Mouse (Mus musculus) cerebellum, postnatal 36 days (tissue): ENCODE measurements around the gene Fasn.
"Not testable (repeated sequence)": the region's sequence is repeated elsewhere in the genome, so short reads cannot be mapped to it uniquely, and the experiment has no call there.

Experiments used
- DNase-seq, 2 experiments: peaks; one replicate each; pipeline ENCODE4 v3.0.0; 2021 to 2022; ENCODE audit warnings: mixed read lengths in 2 of 2

The Fasn gene

GRCm38 (mm10) chr11:120795756-120796613, 28.4 kb downstream of the Fasn start, which contains the start of gene Dus1l:
Dus1l (minus strand) TSS chr11:120796403.
- DNase-seq = peak; percentile 98 to 100

GRCm38 (mm10) chr11:120792652-120793051, 31.7 kb downstream of the Fasn start:
- no peak for DNase-seq

- DNase-seq = no peak
Measured at GRCm38 (mm10) chr11:120789810-120790209, 34.5 kb downstream of the Fasn start.

GRCm38 (mm10) chr11:120789355-120789754, 35.0 kb downstream of the Fasn start:
- no peak for DNase-seq

- not testable (repeated sequence) for DNase-seq
Measured at GRCm38 (mm10) chr11:120788460-120788859, 35.9 kb downstream of the Fasn start.

GRCm38 (mm10) chr11:120785145-120785544, 39.2 kb downstream of the Fasn start:
- no peak for DNase-seq

- DNase-seq = peak; percentile 80 to 84
Measured at GRCm38 (mm10) chr11:120784064-120784791, 40.1 kb downstream of the Fasn start, which contains the start of the genes Rfng and Gps1. Rfng (minus strand) TSS chr11:120784207. Gps1 (plus strand) TSS chr11:120784272.

- DNase-seq = peak; percentile 44
Measured at GRCm38 (mm10) chr11:120783426-120784063, 40.8 kb downstream of the Fasn start.

- not testable (repeated sequence) for DNase-seq
Measured at GRCm38 (mm10) chr11:120781361-120781760, 43.0 kb downstream of the Fasn start.

- DNase-seq = no peak
Measured at GRCm38 (mm10) chr11:120779876-120780275, 44.5 kb downstream of the Fasn start.

- no peak for DNase-seq
Measured at GRCm38 (mm10) chr11:120777123-120777522, 47.2 kb downstream of the Fasn start.

- DNase-seq = peak; percentile 97 to 98
Measured at GRCm38 (mm10) chr11:120775774-120776469, 48.4 kb downstream of the Fasn start.

GRCm38 (mm10) chr11:120773463-120774190, 50.7 kb downstream of the Fasn start:
- DNase-seq = no peak

- DNase-seq = no peak
Measured at GRCm38 (mm10) chr11:120772749-120773148, 51.6 kb downstream of the Fasn start.

GRCm38 (mm10) chr11:120768206-120768605, 56.1 kb downstream of the Fasn start:
- DNase-seq = no peak

GRCm38 (mm10) chr11:120767023-120767422, 57.3 kb downstream of the Fasn start:
- DNase-seq = not testable (repeated sequence)

- DNase-seq = not testable (repeated sequence)
Measured at GRCm38 (mm10) chr11:120763121-120763999, 61.0 kb downstream of the Fasn start.

GRCm38 (mm10) chr11:120762672-120763041, 61.7 kb downstream of the Fasn start, which contains the start of gene Hmga1b:
Hmga1b (plus strand) TSS chr11:120762794.
- not testable (repeated sequence) for DNase-seq

- DNase-seq = no peak
Measured at GRCm38 (mm10) chr11:120761811-120762671, 62.3 kb downstream of the Fasn start.

GRCm38 (mm10) chr11:120760236-120760635, 64.1 kb downstream of the Fasn start:
- no peak for DNase-seq
